Mouse (Mus musculus): Measurements from ENCODE around the gene Akap2.

Akap2 gene

DNA sequence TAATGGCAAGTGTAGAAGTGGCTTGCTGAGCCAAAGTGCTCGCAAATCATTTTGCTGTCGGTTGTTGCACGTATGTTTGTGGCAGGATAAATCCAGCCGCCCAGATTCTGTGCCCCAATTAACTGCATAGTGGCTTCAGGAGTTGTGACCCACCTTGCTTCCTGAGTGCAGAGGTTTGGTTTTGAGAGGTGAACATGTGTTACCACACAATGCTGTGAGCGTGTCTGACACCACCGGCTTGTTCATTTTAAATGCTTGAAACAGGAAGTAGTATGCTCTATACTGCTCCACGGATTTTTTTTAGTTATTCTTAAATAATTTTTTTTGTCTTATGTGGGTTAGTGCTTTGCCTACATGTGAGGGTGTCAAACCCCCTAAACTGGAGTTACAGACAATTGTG lies 114.9 kb downstream of the Akap2 start:
- DNase-seq (ENCODE audit: low read depth, low spot score) = no peak

DNA sequence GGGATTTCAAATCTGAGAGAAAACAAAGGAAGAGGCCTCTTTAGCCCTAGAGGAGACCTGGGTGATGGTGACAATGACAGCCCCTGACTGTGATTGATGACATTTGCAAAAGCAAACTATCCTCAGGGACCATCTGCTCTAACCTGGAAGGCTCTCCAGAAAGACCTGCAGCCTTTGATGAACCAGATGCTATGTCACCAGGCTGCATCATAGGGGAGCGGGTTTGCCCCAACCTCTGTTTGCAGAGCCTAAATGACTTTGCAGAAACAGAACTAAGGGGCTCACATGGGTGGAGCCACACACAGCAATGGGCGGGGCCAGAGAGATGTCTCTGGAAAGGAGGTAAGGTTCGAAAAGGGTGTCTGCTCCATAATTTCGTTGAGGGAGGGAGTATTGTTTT lies 115.6 kb downstream of the Akap2 start:
- DNase-seq (ENCODE audit: low read depth, low spot score) = peak; percentile 75

DNA sequence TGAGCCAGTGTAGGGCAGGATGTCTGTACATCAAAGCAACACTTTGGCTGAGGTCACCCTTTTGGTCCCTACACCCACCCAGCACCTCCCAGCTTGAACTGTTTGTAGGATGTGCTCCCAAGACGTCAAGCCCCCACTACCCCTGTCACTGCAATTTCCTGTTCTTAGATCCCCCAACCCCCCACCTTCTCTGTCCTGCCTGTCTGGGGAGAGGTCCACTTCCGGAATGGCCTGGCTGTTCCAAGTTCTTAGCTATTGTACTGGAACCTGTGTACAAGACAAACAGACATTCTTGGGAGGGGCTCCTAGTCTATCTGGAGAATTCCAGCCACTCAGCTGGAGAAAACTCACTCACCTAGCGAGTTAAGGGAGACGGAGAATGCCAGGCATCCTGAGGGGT lies 116.7 kb downstream of the Akap2 start:
- DNase-seq (ENCODE audit: low read depth, low spot score) = peak; percentile 99

DNA sequence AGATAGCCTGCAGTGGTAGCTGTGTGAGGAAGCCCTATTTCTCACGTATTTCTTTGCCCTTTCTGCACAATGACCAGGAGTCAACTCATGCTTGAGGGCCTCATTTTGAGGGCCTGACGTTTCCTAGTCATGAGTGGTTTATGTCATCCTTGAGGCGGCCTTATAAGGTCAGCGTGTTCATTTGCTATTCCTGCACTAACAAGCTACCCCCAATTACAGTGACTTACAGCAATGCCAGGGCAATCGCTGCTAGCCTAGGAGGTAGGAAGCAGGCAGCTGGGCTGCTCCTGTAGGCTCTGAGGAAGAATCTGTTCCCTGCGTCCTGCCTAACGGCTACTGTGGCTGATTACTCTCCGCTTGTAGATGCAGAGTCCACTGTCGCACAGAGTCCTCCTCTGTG lies 119.6 kb downstream of the Akap2 start:
- no peak for DNase-seq (ENCODE audit: low read depth, low spot score)

DNA sequence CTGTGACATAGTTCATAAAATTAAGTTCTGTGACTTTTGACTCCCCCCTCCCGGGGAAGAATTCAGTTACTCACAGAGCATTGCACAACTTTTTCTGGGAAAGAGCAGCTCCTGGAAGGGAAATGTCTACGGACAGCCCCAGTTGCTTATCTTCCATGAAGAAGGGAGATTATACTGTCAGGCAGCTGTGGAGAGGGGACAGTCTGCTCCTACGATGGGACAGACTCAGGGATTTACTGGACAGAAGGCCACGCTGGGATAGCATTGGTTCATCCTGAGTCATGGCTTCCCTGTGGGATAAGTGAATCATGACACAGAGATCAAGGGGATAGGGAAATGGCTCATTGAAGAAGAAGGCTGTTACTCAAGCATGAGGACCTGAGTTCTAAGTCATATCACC lies 121.9 kb downstream of the Akap2 start:
- DNase-seq (ENCODE audit: low read depth, low spot score) = no peak

DNA sequence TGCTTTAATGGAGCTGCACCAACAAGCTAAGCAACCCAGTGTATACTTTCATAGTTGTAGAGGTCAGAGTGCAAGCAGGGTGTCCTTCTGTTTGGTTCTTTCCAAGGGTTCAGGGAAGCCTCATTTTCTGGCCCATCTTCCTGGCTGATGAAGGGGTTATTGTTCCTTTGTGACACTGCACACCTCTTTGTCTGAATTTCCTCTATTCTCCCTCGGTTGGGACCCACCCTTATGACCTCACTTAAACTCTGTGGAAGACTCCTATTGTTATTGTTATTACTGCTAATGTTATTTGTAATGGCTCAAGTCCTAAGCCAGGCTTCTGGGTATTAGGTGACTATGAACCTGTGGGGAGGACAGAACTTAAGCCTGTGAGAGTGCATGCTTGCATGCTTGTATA lies 124.5 kb downstream of the Akap2 start:
- DNase-seq (ENCODE audit: low read depth, low spot score) = peak; percentile 97

DNA sequence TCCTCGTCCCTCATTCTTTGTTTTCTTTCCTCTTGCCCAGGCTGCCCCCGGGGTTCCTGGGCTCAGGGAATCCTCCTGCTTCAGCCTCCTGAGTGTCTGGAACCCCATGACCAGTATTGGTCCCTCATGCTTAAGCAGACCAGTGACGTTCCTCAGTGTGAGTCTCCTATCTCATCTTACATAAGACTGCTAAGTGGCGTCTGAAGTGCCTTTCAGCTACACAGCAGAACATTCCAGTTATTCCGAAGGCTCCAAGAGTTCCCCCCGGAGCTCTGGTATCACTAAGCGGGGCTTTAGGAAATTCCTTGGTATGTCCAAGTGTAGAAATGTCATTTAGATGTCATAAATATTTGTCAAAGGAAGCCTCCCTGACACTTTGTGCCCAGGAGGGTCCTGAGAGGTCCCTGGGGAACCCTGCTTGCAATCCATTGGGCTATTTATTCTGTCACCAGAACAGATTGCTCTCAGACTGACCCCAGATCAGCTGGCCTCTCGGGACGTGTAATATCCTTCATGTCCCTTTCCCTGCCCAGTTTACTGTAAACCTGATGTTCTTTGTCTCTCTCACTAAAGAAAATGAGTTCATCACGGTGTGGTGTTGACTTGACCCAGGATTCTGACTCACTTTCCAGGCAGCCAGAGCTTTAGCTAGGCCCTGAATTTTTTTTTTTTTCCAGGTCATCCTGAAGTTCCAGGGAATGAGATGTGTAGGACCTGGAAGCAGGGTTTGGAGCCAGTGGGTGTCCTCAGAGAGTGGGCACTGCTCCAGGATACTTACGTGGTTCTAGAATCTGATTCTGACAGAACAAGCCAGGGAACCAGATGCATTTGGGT lies 125.2 kb downstream of the Akap2 start:
- no peak for DNase-seq (ENCODE audit: low read depth, low spot score)

DNA sequence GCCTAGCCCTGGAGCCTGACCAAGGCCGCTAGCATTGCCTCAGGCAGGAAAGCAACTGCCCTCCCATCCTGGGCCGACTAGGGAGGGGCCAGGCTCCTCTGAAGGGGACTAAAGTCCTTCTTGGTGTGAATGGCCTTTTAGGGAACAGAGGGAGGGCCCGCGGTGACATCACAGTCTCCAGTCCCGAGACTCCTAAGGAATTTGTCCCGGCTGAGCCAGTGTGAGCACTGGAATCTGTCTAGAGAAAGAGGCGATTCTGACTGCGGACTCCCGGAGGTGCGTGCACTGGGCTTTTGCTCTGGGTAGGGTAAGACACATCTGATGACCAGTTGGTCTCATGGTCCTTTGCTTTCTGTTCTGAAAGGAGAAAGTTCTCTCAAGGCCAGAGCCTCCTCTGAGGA lies 127.6 kb downstream of the Akap2 start:
- DNase-seq (ENCODE audit: low read depth, low spot score) = peak; percentile 86

DNA sequence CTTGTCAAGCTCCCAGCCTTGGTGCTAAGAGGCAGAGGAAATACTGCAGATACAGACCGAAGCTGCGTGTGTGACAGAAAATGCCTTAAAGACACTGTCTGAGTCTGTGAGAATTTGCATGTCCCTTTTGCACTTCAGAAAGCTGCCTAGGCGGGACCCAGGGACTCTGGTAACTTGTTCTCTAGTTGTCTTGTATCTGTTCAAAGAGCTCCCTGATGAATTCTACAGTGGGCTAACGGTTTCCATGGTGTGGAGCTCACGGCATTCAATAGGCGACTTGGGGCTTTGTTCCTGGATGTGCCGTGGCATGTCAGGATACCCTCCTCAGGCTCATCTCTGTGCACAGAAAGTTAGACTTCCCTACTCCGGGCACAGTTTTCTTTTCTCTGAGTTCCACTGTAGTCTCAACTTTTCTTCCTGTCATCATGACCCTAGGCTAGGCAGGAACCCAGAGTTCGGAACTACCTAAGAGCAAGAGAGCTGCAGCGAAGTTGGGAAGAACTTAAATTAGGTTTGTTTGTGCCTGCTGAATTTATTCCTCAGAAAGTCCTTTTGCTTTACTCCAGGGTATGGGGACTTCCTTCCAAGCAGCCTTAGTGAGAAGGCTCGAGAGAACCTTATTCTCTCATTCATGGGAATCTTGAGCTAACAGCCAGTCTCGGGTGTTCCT lies 128.2 kb downstream of the Akap2 start:
- DNase-seq (ENCODE audit: low read depth, low spot score) = no peak

DNA sequence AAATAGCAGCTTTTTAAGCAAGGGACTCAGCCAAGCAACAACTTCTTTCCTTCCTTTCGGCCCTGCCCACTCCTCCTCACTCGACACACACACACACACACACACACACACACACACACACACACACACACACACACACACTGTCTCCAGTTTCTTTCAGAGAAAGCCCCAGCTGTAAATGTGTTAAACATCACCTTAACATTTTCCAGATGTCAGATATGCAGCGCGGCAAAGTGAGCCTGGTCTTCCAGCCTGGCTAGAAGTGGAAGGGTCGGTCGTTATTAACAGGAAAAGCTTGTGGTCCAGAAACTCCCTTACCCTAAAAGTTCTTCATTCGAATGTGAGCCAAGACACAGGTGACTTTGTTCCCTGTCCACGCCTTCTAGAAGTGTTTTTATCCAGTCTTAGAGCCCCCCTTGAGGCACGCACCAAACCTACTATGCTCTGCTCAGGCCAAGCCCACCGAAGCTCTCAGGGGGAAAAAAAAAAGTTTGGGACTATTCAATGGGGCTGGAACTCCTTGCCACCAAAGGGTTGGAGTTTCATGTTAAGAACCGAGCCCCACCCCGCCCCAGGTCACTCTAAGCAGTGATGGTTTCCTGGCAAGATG lies 129.0 kb downstream of the Akap2 start:
- no peak for DNase-seq (ENCODE audit: low read depth, low spot score)

DNA sequence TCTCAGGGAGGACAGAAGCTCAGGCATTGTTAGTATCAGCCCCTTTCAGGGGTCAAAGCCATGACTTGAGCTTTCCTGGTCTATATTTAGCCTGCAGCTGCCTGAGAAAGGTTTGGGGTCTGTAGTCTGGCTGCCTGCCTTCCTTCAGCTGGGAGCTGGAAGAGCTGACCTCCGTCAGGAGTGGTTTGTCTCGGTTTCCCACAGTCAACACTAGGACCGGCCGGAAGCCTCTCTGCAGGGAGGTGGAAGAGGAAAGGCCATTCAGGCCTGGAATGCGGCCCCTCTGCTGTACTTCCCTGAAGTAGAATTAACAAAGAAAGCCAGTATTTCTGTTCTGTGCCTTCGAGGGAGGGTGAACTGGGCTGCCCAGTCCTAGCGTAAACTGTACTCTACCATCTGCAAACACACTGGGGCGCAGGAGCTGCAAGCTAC lies 129.6 kb downstream of the Akap2 start:
- peak; percentile 93 for DNase-seq (ENCODE audit: low read depth, low spot score)

DNA sequence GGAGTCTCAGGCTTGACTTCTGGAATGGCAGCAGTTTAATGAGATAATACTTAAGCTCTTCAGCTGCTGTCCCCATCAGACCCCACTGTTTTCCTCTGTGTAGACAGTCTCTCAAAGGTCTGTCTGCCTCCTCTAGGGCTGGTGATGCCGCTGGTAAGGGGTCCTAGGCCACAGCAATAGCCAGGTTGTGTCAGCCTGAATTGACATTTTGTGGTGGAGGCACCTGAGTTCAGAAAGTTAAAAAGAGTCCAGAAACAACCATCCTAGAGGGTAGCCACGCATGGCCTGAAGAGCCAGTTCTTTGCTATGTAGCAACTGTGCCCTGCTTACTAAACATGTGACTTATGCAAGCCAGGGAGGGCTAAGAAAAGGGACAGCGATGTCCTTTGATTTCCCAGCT lies 130.2 kb downstream of the Akap2 start:
- DNase-seq (ENCODE audit: low read depth, low spot score) = no peak

DNA sequence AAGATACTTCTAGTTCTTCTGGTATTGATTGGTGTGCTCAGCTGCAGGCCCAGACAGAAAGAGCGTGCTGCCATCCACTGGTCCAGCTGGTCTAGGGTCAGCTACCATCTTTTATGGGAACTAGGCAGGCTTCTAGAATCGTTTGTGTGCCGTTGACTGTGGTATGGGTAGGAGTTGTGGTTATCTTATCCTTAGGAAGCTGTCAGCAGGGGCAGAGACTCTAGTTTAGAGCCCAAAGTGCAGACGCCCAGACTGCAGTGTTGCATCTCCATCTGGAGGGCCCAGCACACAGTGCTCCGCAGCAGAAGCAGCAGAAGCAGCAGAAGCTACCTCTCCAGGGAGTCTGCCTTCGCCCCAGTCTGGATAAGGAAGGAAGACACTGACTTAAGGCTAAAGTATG lies 132.0 kb downstream of the Akap2 start:
- no peak for DNase-seq (ENCODE audit: low read depth, low spot score)

DNA sequence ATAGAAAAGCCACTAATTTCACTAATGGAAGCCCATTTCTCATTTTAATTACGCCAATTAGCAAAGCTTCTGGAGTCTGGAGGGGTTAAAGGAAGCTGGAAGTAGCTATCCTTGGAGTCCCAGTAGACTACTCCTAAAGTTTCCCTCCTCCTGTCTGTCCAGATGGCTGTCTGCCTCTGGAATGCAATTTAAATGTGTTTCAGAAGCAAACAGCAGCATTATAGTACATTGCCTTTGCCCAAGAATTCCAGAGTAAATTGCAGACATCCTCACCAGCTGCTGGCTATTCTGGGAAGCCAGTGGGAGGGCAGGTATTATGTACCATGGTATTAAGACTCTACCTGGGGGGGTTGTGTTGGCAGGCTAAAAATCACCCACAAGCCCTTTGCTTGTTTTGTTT lies 134.3 kb downstream of the Akap2 start:
- DNase-seq (ENCODE audit: low read depth, low spot score) = peak; percentile 80

DNA sequence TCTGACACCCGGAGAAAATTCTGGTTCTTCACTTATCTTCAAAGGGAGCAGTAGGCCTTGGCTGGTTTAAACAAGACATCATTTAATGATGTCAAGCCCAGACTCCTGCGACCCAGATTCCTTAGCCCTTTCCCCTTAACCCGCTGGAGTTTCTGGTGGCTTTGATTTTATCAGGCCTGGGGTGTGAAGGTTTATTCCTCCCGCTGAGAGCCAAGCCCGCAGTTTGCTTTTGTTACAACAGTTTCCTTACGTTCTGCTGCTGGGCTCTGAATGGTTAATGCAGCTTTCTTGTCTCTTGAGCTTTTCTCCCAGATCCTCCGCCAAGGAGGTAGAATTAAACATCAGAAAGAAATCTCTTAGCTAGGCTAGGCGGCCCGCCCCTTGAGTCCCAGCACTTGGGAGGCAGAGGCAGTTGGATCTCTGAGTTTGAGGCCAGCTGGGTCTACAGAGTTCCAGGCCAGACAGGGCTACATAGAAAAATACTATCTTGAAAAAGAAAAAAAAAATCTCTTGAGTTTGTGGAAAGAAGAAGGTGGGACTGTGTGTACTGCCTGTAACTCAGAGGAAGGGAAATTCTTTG lies 135.1 kb downstream of the Akap2 start:
- peak; percentile 83 for DNase-seq (ENCODE audit: low read depth, low spot score)

DNA sequence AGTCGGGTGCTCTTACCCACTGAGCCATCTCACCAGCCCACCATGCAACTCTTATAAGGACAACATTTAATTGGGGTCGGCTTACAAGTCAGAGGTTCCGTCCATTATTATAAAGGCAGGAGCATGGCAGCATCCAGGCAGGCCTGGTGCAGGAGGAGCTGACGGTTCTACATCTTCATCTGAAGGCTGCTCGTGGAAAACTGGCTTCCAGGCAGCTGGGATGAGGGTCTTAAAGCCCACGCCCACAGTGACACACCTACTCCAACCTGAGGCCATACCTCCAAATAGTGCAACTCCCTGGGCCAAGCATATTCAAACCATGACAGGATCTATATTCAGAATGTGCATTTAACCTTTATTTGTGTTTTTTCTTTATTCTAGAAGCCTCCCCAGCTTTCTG lies 136.7 kb downstream of the Akap2 start:
- no peak for DNase-seq (ENCODE audit: low read depth, low spot score)

DNA sequence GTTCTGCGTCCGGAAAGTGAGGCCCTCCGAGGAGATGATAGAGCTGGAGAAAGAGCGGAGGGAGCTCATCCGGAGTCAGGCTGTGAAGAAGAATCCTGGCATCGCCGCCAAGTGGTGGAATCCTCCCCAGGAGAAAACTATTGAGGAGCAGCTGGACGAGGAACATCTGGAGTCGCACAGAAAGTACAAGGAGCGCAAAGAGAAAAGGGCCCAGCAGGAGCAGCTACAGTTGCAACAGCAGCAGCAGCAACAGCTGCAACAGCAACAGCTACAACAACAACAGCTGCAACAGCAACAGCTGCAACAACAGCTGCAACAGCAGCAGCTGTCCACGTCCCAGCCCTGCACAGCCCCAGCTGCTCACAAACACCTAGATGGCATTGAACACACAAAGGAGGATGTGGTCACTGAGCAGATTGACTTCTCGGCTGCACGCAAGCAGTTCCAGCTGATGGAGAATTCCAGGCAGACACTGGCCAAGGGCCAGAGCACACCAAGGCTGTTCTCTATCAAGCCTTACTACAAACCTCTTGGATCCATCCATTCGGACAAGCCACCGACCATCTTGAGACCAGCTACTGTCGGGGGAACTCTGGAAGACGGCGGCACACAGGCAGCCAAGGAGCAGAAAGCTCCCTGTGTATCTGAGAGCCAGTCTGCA lies 138.0 kb downstream of the Akap2 start:
- DNase-seq (ENCODE audit: low read depth, low spot score) = no peak

DNA sequence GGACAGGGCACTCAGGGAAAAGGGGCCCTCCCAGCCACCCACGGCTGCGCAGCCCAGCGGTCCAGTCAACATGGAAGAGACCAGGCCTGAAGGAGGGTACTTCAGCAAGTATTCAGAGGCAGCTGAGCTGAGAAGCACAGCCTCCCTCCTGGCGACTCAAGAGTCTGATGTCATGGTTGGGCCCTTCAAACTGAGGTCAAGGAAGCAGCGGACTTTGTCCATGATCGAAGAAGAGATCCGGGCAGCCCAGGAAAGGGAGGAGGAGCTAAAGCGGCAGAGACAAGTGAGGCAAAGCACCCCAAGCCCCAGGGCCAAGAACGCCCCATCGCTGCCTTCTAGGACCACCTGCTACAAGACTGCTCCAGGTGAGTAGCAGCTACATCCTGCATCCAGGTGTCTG lies 139.2 kb downstream of the Akap2 start:
- no peak for DNase-seq (ENCODE audit: low read depth, low spot score)

DNA sequence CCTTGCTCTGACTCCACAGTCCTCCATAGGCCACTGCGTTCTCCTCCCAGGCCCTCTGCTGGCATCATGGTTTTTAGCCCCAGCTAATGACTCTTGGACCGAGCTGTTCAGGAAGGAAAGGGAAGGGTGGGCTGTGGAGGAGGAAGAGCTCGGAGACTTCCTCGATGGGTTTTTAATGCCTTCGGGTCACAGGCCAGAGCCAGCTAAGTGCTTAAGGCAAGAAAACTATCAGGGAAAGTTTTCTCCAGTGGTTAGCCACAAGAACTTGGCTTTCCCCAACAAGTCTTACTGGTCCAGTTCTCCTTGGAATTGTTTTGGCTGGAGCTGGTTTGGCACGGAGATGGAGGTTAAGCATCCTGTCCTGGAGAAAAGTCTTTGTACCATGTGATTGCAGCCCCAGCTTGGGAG lies 142.8 kb downstream of the Akap2 start:
- DNase-seq (ENCODE audit: low read depth, low spot score) = no peak

DNA sequence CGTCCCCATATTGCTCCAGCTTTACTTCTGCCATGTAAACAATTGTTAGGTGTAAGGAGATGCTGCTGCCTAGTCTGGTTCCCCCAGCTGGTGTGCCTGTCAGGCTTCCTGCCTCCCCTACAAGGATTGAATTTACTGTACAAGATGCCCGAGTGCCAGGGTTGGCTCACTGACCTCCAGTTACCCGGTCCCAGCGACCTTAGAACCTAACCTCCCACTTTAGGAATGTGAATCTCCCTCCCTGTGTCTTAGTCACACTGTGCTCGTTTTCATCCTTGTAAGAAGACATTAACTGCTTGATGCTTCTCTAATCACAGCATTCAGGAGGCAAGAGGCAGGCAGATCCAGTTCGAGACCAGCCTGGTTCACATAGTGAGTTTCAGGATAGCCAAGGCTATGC lies 143.7 kb downstream of the Akap2 start:
- DNase-seq (ENCODE audit: low read depth, low spot score) = peak; percentile 55

DNA sequence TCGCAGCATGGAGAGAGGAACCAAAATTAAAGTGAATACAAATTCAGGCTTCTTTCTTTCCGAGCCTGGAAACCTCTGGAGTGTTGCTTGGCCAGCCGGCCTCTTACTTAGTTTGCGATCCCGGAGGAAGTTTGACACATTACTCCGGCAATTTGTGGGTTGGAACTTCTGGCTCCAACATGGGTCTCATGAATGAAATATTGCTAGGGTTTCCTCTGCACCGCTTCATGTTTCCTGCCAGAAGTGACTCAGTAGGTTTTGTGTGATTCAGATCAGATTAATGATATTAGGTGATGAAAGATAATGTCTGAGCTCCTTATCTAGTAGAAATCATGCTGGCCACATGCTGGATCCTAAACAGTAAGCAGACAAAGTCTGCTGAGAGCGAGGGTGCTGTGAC lies 144.4 kb downstream of the Akap2 start:
- DNase-seq (ENCODE audit: low read depth, low spot score) = no peak

Data from R1 (cell line).